Mouse (Mus musculus): ENCODE measurements around the gene Cipc.

The Cipc gene

DNA sequence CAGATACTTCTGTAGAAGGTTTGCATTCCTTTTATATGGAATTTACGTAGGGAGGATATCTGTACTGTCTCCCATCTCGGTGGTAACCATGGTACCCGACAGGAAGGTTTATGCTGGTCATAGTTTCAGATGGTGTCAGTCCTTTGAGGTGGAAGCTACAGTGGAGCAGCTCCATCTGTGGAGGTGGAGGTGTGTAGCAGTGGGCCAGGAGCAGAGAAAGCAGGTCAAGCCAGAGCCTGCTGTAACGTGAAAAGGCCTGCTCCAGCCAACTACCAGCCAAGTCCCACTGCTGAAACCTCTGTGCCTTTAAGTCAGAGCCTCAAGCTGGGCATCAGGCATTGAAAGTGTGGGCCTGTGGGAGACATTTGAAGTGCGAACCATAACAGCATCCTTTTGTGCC is 11.7 kb downstream of the Cipc start:
- no peak for DNase-seq (ENCODE audit: extremely low read depth, insufficient read length, low spot score)

DNA sequence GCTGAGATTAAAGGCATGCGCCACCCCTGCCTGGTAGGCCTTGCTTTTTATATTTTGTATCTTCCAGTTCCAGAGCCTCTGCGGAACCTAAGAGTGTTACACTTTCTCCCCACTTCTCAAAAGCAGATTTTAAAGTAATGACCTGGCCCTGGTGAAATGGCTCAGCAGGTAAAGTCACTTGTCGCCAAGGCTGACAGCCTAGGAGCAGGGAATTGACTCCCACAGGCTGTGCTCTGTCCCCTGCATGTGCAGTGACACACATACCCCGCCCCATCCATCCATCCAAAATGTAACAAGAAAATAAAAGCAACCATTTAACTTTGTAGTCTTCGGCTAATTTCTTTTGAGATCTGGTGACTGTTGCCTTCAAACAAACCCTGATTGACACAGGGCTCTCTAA is 12.8 kb downstream of the Cipc start:
- DNase-seq (ENCODE audit: extremely low read depth, insufficient read length, low spot score), result no peak

DNA sequence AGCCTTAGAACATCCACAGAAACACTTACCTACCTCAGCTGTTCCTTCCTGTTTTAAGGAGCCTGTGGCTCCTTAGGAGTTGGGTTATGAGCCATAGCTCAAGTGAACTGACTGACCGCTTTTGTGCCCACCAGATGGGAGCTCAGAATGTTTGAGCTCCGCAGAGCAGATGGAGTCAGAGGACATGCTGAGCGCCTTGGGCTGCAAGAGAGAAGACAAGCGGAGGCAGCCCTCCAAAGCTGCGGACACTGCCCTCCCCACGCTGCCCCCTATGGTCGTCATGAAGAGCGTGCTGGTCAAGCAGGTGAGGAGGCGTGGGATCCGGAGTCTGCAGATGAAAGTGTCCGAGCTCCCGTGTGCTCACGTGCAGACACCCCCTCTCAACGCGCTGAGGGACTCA is 13.3 kb downstream of the Cipc start:
- no peak for DNase-seq (ENCODE audit: extremely low read depth, insufficient read length, low spot score)

DNA sequence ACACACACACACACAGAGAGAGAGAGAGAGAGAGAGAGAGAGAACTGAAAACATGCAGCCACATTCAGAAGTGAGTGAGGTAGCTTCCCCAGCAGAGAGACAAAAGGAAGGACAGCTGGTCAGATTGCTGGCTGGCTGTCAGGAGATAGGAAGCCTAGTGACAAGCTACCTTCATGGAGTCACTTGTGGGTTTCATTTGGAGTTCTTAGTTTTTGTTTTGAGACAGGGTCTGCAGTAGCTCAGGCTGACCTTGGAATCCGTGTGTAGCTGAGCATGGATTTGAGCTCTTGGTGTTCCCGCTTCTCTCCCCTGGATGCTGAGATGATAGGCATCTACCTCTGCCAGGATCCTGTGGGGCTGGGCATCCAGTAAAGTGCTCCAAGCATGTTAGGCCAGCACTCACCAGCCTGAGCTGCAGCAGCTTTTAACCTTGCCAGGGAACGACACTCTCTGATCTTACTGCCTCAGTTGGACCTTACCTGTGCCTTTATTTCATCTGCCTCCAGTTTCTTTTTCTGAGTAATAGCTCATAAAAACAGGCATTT is 14.0 kb downstream of the Cipc start:
- no peak for DNase-seq (ENCODE audit: extremely low read depth, insufficient read length, low spot score)

DNA sequence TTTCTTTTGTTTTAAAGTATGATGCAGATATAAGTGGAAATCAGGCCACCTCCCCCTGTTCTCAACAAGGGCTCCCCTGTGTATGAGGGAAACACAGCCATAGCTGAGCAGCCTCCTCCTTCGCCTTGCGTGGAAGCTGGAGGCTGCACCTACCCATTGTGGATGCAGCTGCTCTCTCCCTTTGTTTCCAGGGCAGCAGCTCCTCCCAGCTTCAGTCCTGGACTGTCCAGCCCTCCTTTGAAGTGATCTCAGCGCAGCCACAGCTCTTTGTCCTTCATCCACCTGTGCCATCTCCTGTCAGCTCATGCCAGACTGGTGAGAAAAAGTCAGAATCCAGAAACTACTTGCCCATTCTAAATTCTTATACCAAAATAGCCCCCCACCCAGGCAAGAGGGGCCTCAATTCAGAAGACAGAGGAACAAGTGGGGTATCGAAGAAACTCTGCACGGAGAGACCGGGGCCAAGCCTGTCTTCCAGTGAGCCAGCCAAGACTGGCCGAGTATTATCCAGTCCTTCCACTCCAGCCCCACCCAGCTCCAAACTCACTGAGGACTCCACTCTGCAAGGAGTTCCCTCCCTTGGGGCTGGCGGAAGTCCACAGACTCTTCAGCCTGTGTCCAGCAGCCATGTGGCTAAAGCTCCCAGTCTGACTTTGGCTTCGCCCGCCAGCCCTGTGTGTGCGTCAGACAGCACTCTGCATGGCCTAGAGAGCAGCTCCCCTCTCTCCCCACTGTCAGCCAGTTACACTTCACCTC is 14.9 kb downstream of the Cipc start:
- DNase-seq (ENCODE audit: extremely low read depth, insufficient read length, low spot score), result no peak

DNA sequence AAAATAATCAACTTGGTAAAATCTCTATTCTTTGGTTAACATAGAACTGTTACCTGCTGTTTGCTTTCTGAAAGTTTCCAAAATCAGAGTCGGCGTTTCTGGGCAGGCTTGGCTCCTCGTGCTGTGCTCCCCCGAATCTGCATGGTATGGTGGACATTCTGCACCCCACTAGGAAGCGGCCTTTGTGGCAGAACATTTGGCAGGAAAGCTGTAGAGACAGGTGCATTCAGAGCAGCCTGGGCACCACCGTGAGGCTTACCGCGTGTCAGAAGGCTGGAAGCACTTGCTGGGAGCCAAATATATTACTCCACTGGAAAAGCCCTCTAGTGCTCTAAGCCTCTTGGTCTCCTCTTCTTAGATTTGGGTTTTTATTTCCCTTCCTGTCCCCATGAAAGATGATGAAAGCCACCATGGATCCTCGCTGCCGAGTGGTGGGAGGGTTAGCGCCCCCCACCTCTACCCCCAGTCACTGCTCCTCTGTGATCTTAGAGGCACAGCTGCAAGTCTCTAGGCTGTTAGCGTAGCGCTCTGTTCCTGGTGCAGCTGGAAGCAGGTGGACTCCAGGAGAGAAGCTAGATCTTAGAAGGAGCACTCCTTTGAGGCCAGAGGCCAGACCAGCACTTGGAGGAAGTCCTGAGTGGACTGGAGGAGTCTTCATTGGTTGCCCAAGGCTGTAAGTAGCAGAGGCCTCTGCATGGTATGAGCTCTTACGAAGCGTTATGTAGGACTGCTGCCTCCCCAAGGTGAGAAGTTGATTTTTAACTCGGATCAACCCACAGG is 17.6 kb downstream of the Cipc start:
- DNase-seq (ENCODE audit: extremely low read depth, insufficient read length, low spot score), result no peak

DNA sequence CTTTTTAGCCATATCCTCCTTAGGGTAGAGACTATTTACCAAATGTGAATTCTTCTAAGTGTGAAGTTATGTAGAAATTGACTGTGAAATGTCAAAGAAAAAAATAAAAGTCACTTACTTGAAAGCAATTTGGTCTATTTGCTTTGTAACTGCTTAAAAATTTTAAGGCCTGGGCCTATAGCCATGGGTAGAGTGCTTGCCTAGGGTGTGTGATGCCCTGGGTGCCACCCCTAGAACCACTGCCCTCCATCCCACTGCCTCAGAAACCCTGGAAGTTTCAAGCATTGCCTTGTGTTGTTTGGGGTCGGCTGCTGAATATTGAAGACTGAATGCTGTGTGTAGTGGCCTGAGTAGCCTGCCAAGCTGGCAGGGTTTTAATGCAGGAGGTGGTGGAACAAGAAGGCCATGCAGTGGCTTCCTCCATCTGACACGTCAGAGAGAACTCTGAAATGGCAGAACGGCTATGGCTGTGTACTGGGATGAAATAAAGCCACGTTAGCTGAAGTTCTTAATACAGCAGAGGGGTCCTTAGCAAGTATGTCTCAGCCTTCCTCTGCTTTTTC is 18.5 kb downstream of the Cipc start:
- DNase-seq (ENCODE audit: extremely low read depth, insufficient read length, low spot score), result no peak

DNA sequence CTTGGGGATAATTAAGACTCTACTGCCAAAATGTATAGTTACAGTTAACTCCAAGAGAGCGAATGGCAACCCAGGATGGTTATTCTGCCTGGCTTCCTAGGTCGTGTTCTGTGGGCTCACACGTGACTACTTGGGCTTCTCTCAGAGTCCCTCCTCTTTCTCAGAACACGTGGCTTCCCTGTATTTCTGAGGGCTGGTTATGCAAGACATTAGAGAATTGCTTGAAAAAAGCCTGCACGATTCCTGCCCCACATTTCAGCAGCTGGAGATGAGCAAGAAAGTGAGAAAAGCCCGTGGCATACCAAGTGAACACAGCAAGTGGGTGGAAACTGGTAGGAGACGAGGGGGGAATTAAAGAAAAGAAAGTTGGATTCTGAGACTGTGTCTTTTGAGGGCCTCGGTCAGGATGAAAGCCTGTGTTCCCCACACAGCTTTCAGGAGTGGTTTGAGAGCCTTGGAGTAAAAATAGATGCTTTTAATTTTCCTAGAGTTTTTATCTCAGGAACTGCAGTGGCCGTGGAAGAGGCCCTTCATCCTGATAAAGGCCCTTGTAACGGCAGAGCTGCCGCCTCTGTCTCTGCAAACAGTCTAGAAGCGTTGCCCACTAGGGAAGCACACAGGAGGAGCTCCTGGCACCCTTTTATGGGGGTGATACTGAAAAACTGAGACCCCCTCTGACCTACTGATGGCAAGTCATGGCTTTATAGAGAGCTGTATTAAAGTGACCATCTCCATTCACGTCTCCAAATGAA is 21.8 kb downstream of the Cipc start:
- DNase-seq (ENCODE audit: extremely low read depth, insufficient read length, low spot score), result no peak

DNA sequence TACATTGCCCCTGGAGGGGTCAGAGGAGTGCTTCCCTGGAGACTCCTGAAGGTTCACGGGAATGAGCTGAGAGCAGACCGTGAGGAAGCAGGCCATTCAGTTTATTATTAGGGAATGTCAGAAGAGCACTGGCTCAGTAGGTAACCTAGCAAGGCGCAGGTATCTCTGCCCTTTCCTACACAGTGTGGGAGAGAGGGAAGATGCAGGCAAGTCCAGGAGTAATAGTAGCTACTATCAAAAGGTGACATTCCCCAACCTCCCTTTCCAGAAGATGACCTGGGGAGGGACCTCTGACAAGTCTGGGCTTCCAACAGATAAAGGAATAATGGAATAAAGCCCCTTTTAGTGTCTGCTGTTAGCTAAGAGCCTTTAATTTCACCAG is 22.4 kb downstream of the Cipc start:
- DNase-seq (ENCODE audit: extremely low read depth, insufficient read length, low spot score), result no peak

DNA sequence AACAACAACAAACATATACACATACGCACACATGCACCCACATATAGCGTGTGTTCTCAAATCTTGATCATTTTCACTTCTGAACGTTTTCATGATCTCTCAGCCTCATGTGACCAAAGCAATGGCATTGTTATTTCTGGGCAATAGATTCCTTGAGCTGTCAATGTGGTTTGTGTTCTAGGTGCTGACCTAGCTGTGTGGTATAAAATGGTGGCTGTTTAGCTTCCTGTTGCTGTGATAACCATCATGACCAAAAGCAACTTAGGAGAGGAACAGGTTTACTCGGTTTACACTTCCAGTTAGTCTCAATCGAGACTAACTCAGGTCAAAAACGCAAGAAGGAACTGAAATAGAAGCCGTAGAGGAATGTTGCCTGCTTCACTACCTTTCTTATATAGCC is 24.2 kb downstream of the Cipc start:
- DNase-seq (ENCODE audit: extremely low read depth, insufficient read length, low spot score), result no peak

DNA sequence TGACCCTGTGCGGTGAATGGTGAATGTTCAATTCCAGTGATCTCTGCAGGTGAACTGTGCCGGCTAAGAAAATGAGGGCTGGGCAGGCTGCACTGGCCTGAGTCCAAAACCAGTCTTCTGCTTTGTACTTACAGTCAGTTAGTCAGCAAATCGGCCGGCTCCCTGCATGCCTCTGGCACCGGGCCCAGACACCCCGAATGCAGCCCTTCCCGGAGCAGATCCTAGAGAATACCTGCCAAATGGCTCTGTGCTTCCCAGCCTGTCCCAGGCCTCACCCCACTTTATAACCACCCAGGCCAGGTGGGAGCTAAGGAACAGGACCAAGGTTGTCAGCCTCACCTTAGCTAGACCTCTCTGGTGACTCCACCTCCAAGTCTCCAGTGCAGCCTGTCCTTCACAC is 26.4 kb downstream of the Cipc start:
- DNase-seq (ENCODE audit: extremely low read depth, insufficient read length, low spot score), result peak; percentile 76

DNA sequence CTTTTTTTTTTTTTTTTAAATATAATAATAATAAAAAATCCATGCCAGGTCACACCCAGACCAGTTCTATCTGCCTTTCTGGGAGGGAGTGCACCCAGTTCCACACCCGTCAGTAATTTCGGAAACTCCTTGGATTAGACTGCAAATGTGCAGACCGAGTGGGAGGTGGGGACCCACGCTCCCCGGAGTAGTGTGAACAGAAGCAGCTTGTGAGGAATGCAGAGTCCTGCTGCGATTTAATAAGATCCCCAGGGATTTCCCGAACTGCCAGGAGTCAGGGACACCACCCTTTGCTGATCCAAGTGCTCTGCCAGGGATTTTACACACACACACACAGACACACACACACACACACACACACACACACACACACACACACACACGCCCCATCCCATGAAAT is 26.9 kb downstream of the Cipc start:
- DNase-seq (ENCODE audit: extremely low read depth, insufficient read length, low spot score), result peak; percentile 41

DNA sequence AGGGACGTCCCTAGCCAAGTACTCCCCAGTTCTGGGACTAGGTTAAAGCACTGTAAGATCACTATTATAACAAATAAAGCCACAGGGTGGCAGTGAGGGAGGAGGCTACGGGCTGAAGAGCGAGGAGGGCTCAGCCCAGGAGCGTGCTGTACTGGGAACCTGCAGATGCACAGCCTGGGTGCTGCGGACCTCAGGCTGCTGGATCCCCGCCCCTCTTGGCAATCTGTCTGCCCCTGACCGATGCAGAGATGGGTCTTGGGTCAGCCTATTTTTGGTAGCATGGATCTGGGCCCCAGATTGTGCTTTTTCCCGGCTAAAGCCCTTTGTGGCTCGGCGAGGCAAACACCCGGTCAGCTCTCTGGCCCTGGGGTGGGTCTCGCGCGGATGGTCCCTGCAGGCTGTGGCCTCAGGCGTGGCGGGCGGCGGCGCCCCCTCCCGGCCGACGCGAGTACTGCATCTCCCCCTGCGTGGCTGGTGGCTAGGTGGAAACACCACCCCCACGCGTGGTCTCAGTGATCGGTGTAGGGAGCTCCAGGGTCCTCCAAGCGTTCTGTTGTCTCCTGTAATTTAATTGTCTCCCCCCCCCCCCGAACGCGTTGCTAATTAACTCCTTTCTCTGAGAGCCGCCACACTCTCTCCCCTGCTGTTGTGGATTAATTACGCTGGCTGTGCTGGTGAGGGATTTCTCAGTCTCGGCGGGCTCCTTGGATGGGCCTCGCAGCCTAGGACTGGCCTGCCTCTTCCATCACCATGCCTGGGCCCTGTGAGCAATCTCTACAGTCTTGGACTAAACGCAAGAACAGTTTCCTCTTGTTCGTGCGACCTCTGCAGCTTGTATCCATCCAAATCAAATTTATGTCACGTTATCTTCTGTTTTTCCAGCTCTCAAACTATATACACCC is 27.8 kb downstream of the Cipc start:
- peak; percentile 81 for DNase-seq (ENCODE audit: extremely low read depth, insufficient read length, low spot score)

DNA sequence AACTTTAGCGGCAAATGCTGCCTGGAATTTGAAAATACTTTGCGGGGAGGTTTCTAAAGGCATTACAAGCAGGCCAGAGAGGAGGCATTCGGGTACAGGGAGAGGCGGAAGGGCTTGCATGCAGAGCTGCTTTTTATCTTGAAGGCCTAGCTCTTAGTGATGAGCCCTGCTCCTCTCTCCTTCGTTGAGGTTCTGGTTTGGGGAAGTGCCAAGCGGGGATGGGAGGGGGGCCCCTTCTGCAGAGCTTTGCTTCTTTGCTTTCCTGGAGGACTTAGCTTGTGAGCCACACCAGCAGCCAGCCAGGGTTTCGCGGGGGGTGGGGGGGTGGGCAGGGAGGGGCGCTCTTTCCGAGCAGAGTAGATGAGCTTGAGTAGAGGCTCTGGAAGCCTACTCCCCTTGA is 28.9 kb downstream of the Cipc start:
- no peak for DNase-seq (ENCODE audit: extremely low read depth, insufficient read length, low spot score)

DNA sequence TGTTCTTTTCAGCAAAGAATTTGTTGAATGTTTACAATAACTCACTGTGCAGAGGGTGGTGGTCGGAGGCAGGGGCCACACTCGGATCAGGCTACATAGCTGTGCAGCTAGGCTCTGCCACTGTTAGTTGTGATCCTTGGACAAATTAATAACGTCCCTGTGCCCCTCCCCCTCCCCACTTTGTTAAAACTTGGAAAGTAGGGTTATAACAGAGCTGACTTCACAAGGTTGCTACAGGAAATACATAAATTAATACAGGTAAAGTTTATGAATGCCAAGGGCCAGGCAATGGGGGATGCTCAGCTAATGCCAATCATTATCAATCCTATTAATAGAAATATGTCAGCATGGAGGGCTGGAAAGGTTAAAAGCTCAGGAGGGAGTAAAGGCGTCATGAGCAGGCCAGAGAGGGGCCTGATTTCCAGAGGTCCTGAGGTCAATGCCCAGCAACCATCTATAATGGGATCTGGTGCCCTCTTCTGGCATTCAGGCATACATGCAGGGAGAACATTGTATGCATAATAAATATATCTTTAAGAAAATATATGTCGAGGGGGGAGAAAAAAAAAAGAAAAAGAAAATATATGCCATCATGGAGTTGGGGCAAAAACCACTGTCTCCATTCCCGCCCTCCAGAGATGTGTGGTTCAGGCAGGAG is 29.8 kb downstream of the Cipc start:
- DNase-seq (ENCODE audit: extremely low read depth, insufficient read length, low spot score), result no peak

DNA sequence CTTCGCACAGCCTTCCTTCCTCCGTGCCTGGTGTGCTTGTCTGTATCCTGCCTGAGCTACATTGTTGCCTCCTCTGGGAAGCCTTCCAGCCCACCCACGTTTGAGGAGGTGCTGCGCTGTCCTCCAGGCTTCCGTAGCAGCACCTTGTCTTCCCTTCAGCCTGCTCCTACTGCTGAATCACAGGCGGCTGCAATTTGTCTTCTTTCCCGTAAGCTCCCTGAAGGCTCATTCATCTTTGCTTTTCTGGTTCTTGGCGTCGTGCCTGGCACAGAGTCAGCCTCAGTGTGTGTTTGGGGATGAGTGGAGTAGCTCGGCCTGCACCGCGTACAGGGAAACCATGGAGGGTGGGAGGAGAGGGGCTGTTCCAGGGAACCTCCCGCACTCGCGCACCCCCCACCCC is 31.0 kb downstream of the Cipc start:
- no peak for DNase-seq (ENCODE audit: extremely low read depth, insufficient read length, low spot score)

DNA sequence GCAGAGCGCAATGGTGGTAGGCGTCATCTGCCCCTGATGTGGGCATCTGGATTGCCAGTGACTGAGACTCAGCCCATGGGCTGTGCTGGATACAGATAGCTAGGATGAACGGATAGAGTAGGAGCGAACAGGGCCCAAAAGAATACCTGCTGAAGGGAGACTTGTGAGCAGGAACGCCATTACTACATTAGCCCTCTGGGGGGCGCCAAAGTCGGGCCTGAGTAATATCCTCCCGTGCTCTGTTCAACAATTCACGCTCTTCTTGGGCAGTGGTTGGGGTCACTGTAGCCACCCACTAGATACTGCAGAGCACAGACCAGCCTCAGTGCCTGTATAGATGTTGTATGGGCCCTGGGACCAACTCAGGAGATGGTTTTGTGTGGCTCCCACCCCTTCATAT is 34.3 kb downstream of the Cipc start:
- DNase-seq (ENCODE audit: extremely low read depth, insufficient read length, low spot score), result no peak

DNA sequence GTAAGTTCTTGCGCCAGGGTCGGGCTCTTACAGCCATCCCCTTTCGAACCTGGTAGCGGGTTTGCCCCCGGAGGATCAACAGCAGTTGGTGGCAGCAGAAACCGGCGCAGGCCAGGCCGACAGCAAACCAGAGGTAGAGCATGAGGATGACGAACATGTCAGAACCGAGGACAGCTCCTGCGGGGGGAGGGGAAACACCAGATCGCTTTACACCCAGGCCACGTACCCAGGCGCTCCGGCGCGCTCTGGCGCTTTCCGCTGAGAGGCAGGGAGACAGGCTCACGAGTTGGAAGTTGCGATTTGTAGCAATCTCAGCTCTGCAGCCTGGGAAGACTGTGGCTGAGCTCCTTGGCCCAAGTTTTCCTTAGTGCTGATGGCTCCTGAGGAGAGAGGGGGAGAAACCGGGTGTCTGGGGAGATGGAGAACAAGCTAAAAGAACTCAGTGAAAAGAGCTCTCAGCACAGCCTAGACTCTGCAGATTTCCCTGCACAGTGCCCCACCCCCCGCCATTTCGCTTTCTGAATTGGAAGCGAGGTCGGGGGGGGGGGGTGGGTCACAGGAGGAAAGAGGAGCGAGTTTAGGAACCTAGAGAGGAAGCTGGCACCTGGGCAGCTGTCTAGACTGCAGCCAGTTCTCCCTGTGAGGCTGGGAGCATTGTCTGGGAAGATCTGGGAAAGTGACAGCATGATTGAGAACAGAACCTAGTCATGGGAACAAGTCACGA is 36.8 kb downstream of the Cipc start:
- DNase-seq (ENCODE audit: extremely low read depth, insufficient read length, low spot score), result no peak

DNA sequence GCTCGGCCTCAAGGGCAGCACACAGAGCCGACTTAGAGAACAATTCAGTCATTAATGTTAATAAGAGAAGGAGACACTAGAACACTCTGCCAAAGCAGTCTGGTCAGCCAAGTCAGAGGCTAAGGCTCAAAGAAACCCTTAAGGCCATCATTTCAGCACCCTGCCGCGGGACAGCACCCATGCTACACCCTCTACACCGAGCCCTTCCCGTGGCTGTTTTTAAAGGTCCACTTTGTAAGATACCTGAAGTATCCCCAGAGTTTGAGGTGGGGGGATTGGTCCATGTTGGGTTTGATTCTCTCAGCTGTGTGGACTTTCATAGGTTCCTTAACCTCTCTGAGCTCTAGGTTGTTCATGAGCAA is 37.3 kb downstream of the Cipc start:
- DNase-seq (ENCODE audit: extremely low read depth, insufficient read length, low spot score), result no peak

All from 3134 (cell line).